Mouse (Mus musculus): ENCODE data around the gene Sumo3.
A peak's percentile ranks its signal among the peaks of the same experiment; 100 is the strongest.

Sumo3 gene

DNA sequence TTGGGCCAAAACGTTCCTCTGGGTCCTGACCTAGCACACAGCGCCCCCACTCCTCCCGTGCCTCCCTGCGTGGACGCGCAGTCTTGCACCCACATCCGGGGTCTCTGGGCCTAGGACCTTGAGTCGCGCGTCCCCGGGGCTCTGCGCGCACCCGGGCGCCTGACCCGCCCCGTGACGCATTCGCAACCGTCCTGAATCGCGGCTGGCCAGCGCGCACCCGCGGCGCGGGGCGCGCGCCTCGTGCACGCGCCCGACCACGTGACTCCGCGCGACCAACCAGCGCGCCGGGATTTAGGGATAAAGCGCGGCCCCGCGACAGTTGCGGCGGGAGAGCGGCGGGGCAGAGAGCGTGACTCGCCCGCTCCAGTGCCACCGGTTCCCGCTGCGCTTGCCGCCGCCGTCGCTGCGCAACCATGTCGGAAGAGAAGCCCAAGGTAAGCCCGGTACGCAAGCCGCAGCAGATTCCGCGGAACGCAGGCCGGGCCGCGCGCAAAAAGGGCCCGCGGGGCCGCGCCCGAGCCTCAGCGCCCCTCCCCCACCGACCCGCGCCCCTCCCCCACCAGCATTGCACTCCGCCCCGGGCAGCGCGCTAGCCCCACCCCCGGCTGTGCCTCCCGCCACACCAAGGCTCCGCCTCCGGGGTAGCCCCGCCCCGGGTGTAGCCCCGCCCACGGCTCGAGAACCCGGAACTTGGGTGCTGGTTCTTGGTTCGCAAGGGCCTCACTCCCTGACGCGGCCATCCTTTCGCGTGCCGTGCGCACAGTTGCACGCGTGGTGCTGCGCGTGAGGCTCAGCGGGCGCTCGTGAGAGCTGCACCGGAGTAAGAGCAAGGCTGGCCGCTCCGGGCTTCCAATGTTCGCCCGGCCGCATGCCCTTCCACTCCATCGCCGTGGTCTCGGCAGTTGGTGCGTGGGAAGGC is at the start of gene Sumo3, which contains the start of gene Gm49325:
Gene Sumo3, plus strand, starts transcription at position 190 of the 919 bp plus-strand sequence.
Gene Gm49325, plus strand, starts transcription at position 290 of the 919 bp plus-strand sequence.
- peak; percentile 98 for DNase-seq (ENCODE audit: low read depth)

DNA sequence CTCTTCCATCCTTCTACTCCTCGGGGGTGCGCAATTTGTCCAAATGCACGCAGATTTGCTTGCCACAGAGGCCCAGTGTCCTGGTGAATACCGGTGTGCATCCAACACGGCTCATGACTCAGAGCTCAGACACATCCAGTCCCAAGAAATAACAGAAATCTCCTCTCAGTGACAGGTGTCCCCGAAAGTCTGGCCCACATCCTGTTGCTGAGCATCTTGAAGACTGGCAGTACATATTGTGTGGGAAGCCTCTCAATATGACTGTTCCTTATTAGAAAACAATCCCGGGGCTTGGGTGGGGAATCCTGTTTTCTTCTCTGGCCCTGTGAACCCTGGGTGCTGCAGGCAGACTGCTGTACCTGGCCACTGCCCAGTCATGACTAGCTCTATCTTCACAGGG is 49.3 kb upstream of the Sumo3 start:
- DNase-seq (ENCODE audit: low read depth), result no peak

DNA sequence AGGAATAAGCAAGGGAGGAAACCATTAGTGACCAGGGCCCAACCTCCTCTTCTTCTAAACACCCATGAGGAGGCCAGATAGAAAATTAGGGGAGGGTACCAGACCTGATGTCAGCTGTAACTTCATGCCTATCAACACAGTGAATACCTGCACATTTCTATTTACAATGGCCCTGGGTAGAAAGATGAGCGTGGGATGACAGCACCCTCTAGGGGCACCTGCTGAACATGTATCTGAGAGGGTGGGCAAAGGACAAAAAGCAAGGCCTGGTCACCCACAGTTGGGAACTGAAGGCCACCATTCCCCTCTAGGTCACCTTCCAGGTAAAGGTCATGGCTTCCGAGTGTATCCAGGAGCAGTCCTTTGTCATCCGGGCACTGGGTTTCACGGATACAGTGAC is 48.3 kb upstream of the Sumo3 start:
- no peak for DNase-seq (ENCODE audit: low read depth)

DNA sequence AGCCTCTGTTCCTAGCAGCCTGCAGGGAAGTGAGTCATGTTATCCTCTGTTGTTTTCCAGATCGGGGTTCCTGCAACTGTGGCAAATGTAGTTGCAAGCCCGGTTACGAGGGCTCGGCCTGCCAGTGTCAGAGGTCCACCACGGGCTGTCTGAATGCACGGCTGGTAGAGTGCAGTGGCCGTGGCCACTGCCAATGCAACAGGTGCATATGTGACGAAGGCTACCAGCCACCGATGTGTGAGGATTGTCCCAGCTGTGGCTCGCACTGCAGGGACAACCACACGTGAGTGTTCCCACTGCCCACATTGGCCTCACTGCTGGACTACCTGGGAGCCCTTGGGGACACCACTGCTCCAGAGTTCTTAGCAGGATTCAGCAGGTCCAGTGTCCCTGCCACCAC is 45.8 kb upstream of the Sumo3 start:
- no peak for DNase-seq (ENCODE audit: low read depth)

DNA sequence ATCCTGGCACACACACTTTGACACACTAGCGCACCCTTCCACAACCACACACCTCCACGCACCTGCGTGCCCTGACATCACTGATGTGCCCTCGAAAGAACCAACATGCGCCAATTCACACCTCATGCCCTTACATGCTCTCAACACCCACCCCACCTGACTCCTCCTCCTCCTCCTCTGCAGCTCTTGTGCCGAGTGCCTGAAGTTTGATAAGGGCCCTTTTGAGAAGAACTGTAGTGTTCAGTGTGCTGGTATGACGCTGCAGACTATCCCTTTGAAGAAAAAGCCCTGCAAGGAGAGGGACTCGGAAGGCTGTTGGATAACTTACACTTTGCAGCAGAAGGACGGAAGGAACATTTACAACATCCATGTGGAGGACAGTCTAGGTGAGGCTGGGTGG is 45.1 kb upstream of the Sumo3 start:
- no peak for DNase-seq (ENCODE audit: low read depth)

DNA sequence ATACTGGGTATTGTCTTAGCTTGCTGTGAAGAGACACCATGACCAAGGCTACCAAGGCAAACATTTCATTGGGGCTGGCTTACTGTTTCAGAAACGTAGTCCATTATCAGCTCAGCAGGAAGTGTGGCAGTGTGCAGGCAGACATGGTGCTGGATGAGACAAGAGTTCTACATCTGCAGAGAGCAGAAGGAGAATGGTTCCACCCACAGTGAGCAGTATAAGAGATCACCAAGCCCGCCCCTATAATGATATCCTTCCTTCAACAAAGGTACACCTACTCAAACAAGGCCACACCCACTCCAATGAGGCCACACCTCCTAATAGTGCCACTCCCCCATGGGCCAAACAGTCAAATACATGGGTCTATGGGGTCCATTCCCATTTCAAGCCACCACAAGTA is 44.4 kb upstream of the Sumo3 start:
- DNase-seq (ENCODE audit: low read depth), result no peak

DNA sequence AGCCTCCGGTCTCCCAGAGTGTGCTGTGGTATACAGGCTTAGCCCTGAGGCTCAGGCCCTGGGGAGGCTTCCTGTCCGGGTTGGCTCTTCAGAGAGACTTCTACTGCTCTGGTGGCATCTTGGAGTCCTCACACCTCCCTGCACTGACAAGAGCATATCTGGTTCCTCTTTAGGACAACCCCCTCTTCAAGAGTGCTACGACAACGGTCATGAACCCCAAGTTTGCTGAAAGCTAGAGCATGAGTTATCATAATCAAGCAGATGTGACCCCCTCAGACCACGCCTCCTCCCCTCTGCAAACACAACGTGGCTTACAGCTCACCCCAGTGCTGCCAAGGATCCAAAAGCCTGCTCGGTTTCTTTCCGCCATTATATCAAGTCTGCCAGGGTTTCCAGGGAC is 40.9 kb upstream of the Sumo3 start:
- DNase-seq (ENCODE audit: low read depth), result no peak

DNA sequence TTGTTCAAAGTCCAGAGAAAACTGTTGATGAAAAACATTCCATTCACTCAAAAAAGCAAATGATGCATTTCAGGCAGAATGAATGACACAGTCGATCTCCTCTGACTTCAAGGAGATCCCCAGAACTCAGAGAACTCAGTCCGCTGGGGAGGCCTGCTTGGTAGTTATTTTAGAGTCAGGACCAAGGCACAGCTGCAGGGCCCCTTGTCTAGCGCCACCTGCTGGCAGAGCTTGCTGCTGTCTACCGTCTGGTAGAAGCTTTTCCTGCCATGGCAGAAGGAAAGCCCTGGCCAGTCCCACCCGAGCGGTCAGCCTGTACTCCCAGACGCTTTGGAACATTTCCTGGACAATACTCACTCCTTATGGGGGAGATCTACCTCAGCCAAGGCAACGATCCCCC is 39.2 kb upstream of the Sumo3 start:
- DNase-seq (ENCODE audit: low read depth), result peak; percentile 90

DNA sequence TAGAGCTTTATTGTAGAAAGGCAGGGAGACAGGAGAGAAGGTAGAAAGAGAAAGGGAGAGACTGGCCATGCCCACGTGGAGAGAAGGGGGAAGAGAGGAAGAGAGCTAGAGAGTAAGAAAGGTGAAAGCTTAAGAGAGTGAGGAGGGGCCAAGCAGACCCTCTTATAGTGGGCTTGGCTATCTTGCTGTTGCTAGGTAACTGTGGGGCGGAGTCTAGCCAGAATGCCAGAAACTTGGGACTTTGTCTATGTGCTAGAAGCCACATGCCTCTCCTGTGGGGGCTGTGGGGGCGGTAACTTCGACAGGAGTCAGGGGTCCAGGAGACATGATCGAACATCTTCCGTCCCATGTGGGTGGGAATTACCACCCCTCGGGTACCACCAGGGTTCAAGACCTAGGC is 36.4 kb upstream of the Sumo3 start:
- no peak for DNase-seq (ENCODE audit: low read depth)

DNA sequence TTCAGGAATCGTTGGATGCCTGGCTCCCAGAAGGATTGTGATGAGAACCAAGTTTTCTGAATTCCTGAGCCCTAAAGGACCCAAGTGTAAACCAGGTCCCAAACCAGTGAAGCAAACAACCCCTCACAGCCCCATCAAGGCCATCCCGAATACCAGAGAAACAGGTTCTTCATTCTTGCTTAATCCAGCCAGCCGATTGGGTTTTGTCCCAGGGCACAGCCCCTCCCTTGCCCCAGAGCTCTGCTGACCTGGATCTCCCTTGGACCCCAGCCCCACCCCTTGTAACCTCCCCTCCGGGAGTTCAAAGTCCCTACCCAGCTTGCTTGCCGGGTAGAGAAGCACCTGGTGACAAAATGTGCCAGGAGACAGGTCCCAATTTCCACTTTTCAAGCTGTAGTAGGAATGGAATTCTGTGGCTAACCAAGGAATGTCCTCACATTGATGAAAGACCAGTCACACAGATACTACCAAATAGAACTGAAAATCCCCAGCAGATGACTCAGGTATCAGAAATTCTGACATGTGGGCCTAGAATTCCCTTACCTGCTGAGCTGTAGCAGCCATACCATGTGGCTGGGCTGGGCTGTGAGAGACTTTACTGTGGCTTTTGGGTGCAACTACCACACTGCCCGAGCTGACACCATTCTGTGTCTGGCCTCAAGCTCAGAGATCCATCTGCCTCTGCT is 35.8 kb upstream of the Sumo3 start:
- DNase-seq (ENCODE audit: low read depth), result no peak

DNA sequence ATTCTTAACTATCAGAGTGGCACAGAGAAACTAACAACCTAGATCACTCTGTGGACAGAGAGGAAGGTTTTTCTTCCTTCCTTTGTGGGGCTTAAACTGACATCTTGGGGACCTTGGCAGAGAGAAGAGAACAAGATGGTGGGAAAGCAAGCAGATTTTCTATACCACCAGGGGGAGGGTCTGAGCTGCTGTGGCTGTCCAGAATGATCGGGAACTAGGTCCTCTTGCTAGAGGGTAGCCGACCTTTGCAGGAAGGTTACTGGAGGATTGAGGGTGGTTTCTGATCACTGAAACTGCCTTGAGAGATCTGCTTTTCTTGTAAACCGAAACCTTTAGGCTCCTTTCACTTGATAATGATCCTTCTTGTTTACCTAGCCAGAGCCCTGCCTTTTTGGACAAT is 33.7 kb upstream of the Sumo3 start:
- peak; percentile 44 for DNase-seq (ENCODE audit: low read depth)

DNA sequence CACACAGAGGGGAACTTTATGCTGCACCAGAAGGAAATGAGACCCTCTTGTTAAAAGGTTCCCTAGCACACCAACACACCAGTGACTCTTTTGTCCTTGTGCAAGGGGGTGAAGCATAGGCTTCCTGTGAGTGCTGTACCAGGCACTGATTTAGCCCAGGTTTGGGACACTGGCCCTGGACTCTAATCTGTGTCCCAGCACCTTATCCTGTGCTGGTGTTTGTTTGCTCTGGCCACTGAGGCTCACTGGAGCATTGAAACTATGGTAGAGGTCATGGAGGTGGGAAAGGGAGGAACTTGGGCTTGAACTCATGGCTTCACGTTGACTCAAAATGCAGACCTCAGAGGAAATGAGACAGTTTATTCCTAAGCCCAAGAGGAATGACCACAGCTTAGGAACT is 32.7 kb upstream of the Sumo3 start:
- no peak for DNase-seq (ENCODE audit: low read depth)

DNA sequence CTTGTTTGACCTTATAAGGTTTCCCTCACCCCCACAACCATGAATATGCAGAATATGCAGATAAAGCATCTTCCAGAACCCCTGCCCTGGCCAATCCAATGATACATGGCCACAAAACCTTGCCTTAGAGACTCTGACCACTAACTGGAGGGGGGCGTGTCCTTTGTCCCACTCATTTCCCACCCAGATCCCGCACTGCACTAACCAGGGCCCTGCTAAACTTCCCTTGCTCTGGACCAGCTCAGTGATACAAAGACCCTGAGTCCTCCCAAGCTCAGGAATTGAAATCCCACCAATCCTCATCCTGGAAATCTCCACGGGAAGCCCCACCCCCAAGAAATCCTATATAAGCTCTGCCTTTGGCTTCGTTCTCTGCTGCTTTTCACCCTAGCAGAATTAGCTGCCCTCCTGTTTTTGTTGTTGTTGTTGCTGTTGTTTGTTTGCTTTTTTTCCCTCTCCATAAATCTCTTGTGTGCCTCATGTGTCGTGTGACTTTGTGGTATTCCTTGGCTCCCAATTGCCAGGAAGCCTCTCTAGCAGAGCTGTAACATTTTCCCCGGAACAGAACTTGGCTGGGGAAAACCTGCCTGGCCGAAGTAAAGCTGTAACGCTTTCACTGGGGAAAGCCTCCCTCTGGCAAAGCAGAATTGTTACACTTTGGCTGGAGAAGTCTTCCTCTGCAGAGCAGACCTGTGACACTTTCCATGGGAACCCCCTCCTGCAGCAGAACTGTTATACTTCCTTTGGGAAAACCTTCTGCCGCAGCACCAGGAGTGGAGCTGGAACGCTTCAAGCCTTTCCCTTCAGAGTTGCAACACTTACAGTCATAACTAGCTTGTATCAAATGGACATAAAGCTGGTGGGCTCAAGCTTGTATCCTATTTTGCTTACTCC is 25.6 kb upstream of the Sumo3 start:
- DNase-seq (ENCODE audit: low read depth), result no peak

DNA sequence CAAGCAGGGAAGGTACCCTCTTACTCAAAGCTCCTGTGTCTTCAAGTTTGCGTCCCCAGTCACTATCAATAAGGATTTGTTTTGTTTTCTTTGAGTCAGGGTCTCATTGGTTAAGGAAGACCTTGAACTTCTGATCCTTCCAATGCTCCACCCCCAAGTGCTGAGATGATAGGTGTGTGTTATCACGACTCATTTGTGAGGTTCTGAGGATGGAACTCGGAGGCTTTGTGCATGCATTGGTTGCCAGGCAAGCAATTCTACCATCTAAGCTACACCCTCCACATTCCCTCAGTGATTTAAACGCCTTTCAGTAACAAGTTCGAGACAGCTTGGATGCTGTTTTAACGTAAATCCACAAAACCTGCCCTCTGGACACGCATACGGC is 24.9 kb upstream of the Sumo3 start:
- DNase-seq (ENCODE audit: low read depth), result no peak

DNA sequence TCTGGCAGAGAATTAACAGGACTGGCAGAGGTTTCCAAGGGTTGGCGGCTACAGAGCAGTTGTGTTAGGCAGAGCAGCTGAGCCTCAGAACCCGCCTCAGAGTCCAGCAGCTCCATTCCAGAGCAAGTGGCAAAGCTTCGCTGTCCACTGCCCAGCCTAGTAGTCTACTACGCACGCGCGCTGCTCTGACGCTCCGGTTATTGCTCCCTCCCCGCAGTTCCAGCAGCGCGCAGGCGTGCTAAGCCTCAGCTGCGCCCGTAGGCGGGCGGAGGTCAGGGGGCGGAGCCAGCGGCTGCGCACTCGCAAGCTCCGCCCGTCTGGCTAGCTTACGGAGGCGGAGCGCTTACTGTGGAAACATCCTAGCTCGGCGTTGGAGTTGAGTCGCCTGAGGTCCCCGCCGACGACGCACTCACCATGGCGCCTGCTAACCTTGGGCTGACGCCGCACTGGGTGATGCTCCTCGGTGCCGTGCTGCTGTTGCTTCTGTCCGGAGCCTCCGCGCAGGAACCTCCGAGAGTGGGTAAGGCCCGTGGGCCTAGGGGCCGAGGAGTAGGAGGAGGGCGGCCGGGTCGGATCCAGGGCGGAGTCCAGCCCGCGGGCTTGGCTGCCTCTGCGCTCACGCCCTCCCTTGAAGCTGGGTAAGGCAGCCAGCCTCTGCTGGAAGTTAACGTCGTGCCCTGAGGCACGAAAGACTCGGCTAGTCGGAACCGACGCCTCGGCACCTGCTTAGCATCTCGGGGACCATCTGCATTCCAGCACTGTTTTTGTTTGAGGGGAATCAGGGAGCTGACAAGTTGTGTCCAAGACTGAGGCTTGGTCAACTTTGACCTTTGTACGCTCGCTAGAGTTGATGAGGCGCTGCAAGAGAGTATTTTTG is 24.3 kb upstream of the Sumo3 start, which contains the start of gene Pttg1ip:
Gene Pttg1ip, plus strand, starts transcription at position 313 of the 877 bp plus-strand sequence.
- peak; percentile 99 for DNase-seq (ENCODE audit: low read depth)

DNA sequence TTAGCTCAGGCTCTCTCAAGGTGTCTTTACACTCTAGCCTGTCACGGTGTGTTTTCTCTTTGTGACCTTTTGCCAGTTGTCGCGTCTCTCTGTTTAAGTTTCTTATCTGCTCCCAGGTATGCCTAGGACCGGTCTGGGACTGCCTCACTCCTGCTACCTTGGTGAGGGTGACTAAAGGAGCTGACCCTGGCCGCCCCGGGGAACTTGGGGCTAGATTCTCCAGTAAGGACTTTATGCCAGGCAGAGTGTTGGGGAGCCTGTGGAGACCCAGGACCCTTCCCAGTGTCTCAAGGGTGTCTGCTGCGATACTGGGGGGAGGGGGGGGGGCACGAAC is 23.6 kb upstream of the Sumo3 start:
- DNase-seq (ENCODE audit: low read depth), result no peak

DNA sequence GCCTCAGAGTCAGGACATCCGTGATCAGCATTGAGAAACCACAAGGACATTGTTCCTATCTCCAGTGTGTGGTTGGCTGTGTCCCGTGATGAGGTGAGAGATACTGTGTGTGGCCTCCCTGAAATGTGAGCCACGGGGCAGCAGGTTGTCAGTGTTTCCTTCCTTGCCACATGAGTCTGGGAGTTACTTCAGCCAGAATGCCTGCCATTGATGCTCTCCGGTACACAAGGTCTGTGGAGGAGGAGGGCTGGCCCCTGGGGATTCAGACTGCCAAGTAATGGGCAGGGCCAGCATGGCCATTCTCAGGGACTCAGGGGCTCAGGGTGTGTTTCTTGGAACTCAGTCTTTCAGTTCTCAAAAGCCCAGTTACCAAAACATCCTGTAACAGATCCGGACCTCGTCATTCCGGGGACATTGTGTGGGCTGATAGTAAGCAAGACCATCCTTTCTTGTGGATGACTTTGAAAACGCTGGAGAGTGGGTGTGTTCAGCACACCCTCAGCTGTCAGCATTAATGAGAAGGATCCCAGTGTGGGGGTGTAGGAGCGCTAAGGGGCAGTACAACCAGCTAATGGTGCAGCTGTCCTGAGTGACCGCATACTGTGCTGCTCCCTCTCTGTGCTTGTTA is 22.0 kb upstream of the Sumo3 start:
- DNase-seq (ENCODE audit: low read depth), result no peak

DNA sequence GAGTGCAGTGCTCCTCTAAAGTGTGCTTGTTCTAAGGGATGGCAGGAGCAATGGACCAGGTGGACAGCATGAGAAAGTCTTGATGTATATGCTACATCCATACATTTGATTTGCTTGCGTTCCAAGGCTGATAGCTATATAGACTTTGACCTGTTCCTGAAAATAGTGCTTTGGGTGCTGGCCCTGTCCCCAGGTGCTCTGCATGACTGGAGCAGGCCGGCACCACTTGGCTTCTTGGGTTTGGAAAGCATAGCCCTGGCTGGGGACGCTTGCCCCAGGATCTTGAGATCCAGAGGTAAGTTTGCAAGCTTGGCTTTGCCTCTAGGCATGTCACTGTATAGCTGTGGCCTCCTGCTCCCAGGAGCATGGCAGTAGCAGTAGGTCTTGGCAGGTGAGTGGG is 19.3 kb upstream of the Sumo3 start:
- no peak for DNase-seq (ENCODE audit: low read depth)

DNA sequence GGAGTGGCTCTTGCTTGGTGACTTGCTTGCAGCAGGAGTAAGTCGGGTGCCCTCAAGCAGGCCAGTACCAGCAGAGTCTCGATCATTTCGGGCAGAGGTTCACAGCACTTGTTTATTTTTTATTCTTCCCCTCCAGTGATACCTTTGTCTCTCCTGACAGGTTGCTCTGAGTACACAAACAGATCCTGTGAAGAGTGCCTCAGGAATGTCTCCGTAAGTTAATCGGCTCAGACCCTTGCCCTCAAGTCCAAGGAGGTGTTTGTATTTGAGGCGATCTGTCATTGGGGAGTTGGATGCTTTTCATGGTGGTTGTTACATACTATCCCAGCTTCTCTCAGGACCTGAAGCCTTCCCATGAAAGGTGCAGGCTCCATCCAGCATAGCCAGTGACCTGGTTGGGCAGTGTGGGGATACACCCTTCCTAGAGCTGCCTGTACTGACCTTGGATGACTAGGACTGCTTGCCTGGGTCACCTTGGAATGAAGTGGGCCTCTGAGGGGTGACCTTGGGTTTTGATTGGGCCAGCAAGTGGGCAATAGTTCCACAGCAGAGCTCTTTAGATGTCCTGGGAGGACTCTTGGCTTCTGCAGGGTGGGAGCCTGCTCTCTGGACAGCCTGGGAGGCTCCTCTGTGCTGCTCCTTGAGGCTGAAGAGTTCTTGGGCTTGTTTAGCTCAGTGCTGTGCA is 18.7 kb upstream of the Sumo3 start:
- DNase-seq (ENCODE audit: low read depth), result no peak

DNA sequence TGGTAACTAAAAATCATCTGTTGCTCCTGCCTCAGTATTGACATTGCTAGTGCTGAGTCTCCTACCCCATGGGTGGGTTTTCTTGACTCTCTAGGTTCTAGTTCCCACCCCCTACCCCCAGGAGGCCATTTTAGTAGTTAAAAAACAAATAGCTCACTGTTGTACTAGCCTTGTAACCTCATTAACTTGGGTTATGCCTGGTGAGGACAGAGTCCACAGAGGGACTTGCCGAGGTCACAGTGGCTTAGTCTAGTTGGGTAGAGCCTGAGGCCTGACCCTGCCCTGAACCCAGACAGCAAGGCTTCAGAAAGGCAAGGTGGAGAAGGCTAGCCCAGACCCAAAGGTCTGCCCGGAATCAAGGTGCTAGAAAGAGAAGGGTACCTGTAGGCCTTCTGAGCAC is 17.9 kb upstream of the Sumo3 start:
- no peak for DNase-seq (ENCODE audit: low read depth)
